Mouse (Mus musculus) MEL-GATA-1-ER (cell line): Measurements from ENCODE around the gene Gabrg1.

Experiments
- DNase-seq: peaks from one replicate; pipeline ENCODE4 v3.0.0-alpha.2; 2012; ENCODE audit warnings: low read depth; ENCODE audit errors: extremely low read depth

The Gabrg1 gene

GRCm38 (mm10) chr5:70842192-70843095 lies at the start of gene Gabrg1:
Gene Gabrg1, minus strand, starts transcription at chr5:70842617.
- DNase-seq = no peak

- no peak for DNase-seq
Measured at GRCm38 (mm10) chr5:70884026-70884425, 41.6 kb upstream of the Gabrg1 start.

- DNase-seq = no peak
Measured at GRCm38 (mm10) chr5:70870081-70870480, 27.7 kb upstream of the Gabrg1 start.

DNA sequence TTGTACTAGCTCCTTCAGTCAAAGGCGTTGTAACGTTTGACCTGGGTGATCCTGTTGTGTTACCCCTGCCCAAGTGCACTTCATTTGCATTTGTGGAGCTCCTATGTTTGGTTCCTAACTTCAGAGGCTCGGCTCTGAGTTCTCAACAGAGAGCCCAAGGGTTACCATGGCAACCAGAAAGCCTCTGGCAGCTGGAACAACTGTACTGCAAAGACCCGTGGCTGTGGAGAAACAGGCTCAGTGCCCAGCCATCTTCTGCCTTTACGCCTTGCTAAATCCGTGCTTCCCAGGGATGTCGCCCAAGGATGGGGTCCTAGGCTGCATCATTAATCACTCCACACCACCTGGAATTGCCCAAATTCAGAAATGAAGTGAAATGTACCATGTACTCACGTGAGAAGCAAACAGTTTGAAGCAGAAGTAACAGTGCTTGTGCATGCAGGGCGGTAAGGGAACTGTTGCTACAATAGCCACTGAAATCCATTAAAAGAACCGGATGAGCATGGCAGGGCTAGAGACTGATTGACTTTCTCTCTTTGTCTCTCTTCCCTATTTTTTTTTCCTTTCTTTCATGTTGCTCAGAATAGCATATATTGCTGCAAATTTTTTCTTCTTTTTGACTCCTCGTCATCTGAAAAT lies 798 bp upstream of the Gabrg1 start:
- DNase-seq = no peak

GRCm38 (mm10) chr5:70818681-70819080 lies 23.7 kb downstream of the Gabrg1 start:
- peak; percentile 27 for DNase-seq

- DNase-seq = no peak
Measured at GRCm38 (mm10) chr5:70736156-70736555, 106.3 kb downstream of the Gabrg1 start.

DNA sequence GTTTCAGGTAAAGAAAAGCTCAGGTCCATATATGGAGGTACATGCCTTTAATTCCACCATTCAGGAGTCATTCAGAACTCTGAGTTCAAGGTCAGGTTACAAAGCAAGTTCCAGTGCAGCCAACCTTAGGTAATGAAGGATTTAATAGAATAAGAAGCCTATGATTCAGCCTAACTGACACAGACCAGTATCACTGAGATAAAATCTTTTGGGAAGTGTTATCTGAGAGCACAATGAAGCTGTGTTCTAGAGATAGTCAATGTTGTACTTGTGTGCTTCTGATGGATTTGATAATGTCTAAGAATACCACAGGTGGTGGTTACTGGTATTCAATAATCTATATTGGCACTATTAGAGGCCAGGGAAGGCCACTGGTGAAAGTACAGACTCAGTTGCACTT lies 138.1 kb downstream of the Gabrg1 start:
- DNase-seq = no peak
